Mouse (Mus musculus): ENCODE data around the gene Gm17660. TPM values are rescaled to one million over a fixed set of nuclear protein-coding genes. Genes with fewer than 3 reads are reported as not detected.

Gene Gm17660
- polyA plus RNA-seq, 1 experiment from 2014 or later = not detected

DNA sequence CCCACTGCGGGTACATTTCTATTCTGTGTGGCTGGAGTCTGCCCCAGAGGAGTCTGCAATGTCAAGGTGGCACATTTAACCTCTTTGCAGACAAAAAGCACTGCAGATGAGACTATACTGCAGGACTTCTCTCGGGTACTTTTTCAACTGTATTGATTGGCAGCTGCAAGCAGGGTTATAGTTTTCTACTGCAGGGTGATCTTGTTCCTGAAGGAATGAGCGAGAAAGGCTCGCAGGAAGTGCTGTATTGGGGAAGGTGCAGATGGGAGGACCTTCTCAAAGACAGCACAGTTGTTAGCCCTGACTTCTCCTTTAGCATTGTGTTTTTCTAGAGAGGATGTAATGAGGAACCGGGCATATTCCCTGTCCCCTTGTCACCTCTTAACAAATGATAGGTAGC lies 35.1 kb upstream of the Gm17660 start:
- Histone ChIP-seq H3K4me2 (peak overlapping the region; percentile 56), H3K27ac (ENCODE audit: low read depth) (peak overlapping the region; percentile 96), H3K9ac (peak overlapping the region; percentile 70), H3K27me3 (ENCODE audit: insufficient read depth, low read length) (no peaks in the 10 kb centered on the region), H3K4me1 (ENCODE audit: insufficient read depth) (peaks cover 52% of the 10 kb centered on the region), H3K36me3 (ENCODE audit: insufficient read depth) (no peaks in the 10 kb centered on the region), H3K9me3 (ENCODE audit: low read depth, low read length) (no peaks in the 10 kb centered on the region), H3K4me3 (ENCODE audit: low read depth, low read length) (peak overlapping the region; percentile 48)
- no peak for TF ChIP-seq CTCF (IDR thresholded peaks at IDR 0.05; ENCODE audit: low read depth)
- ATAC-seq (ENCODE audit: insufficient read depth) (no peak), DNase-seq (peak; percentile 62)
- 10% methylated on average over 5 of the region's 5 CpGs for WGBS

DNA sequence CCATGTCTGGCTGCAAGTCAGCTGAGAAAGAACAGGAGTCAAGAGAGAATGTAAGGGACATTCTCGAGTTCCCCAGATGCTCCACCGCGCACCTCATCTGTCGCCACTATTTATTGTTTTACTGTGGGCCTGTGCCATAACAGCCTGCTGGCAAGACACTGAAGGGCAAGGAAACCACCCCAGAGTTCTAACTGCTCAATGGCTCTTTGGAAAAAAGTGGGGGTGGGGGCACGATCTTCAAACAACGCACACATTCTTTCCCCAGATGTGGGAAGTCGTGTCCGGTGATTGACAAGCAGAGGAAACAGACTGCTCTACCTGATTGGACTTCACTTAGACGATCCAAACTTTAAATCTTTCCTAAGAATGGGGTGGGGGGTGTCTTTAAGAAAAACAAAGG lies 34.6 kb upstream of the Gm17660 start:
- peak overlapping the region; percentile 56 for H3K4me2 ChIP-seq
- 0 out of 2 replicates have a peak, but pooled peaks have one; percentile 26 for TF ChIP-seq CTCF (IDR thresholded peaks at IDR 0.05; ENCODE audit: low read depth)
- 3% methylated on average over 9 of the region's 9 CpGs for WGBS
- DNase-seq = peak; percentile 83
- H3K4me3 ChIP-seq (ENCODE audit: low read depth, low read length) = peak overlapping the region; percentile 48
- no peaks in the 10 kb centered on the region for H3K36me3 ChIP-seq (ENCODE audit: insufficient read depth)
- H3K4me1 ChIP-seq (ENCODE audit: insufficient read depth) = peaks cover 52% of the 10 kb centered on the region
- peak overlapping the region; percentile 70 for H3K9ac ChIP-seq
- no peaks in the 10 kb centered on the region for H3K9me3 ChIP-seq (ENCODE audit: low read depth, low read length)
- peak overlapping the region; percentile 96 for H3K27ac ChIP-seq (ENCODE audit: low read depth)
- ATAC-seq (ENCODE audit: insufficient read depth) = peak; percentile 60
- H3K27me3 ChIP-seq (ENCODE audit: insufficient read depth, low read length) = no peaks in the 10 kb centered on the region

DNA sequence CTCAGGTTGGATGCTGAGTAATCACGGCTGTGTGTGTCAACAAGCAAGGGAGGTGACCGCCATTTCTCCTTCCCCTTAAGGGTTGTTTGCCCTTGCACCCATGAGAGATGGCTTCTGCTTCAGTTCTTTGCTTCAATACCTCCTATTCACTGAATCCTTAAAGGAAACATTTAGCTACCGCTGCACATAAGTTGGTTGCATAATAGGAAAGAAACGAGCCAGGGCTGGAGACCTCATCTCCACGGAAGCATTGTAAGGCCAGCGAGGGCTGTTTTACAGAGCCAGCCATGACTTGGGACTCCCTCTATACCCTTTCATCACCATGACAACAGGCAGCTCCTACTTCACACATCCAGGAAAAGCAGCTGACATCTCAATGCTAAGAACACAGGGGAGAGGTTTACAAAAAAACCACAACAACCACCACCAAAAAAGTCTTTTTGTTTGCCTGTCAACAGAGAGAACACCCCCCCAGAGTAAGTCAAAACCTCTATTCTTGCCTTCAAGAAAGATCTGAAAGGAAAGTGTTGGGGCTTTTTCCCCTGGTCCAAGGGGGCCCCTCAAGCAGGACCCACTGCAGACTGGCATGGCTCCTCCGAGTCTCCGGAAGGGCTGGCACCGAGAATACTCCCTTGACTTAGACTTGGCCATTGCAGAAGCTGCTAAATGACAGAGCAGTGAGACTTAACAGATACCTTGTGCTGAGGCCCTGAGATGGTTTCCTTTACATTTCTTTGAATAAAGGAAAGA lies 32.9 kb upstream of the Gm17660 start:
- peaks cover 43% of the 10 kb centered on the region for H3K4me1 ChIP-seq (ENCODE audit: insufficient read depth)
- peak overlapping the region; percentile 56 for H3K4me2 ChIP-seq
- H3K4me3 ChIP-seq (ENCODE audit: low read depth, low read length) = peak overlapping the region; percentile 48
- no peaks in the 10 kb centered on the region for H3K36me3 ChIP-seq (ENCODE audit: insufficient read depth)
- 26% methylated on average over 9 of the region's 9 CpGs for WGBS
- TF ChIP-seq CTCF (IDR thresholded peaks at IDR 0.05; ENCODE audit: low read depth) = no peak
- DNase-seq = peak; percentile 69
- ATAC-seq (ENCODE audit: insufficient read depth) = no peak
- H3K27me3 ChIP-seq (ENCODE audit: insufficient read depth, low read length) = no peaks in the 10 kb centered on the region
- H3K27ac ChIP-seq (ENCODE audit: low read depth) = peak overlapping the region; percentile 96
- H3K9ac ChIP-seq = peak overlapping the region; percentile 36
- no peaks in the 10 kb centered on the region for H3K9me3 ChIP-seq (ENCODE audit: low read depth, low read length)

DNA sequence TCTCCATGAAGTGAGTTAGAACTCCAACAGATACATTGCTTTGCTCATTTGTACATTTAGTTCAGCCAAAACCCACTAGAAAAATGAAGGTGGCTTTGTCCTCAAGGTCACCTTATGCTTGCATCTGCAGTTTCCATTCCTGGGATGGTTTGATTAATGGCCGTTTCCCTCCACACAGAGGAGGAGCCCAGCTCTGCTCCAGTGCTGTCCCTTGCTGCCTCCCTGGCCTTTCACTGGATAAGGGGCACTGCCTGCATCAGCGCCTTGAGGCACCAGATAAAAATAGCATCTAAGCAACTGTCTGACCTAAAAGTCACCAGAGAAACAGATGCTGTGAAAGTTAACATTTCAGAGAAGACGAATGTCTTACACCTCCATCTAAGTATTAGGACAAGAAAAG lies 32.1 kb upstream of the Gm17660 start:
- DNase-seq (peak; percentile 67), ATAC-seq (ENCODE audit: insufficient read depth) (no peak)
- Histone ChIP-seq H3K9ac (peak overlapping the region; percentile 14; the same call in 1 of the 2 replicates), H3K9me3 (ENCODE audit: low read depth, low read length) (no peaks in the 10 kb centered on the region), H3K36me3 (ENCODE audit: insufficient read depth) (no peaks in the 10 kb centered on the region), H3K4me2 (peak overlapping the region; percentile 56), H3K27ac (ENCODE audit: low read depth) (peak overlapping the region; percentile 86), H3K4me1 (ENCODE audit: insufficient read depth) (peaks cover 35% of the 10 kb centered on the region), H3K27me3 (ENCODE audit: insufficient read depth, low read length) (no peaks in the 10 kb centered on the region), H3K4me3 (ENCODE audit: low read depth, low read length) (peak overlapping the region; percentile 18)
- no peak for TF ChIP-seq CTCF (IDR thresholded peaks at IDR 0.05; ENCODE audit: low read depth)
- 29% methylated on average over 3 of the region's 3 CpGs for WGBS

DNA sequence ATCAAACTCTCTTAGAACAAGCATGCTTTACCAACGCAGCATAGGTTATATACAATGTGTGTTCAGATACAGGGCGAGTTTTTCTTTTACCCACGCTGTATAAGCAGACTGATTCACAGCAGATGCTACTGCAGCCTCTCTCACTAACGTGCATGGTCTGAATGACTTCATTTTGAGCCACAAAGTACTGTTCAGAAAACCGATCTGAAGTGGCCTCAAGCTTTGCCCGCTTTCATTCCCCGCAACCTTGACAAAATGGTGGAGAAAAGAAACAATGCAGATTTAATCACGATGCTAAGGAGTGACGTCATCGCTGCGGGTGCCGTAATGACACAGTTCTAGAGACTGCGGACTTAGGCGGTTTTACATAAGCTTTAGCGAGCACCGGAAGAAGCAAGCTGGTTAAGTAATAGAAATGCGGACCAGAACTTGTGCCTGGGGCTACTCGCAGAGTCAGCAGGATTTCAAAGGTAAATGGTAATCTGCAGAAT lies 31.5 kb upstream of the Gm17660 start:
- Histone ChIP-seq H3K36me3 (ENCODE audit: insufficient read depth) (no peaks in the 10 kb centered on the region), H3K27me3 (ENCODE audit: insufficient read depth, low read length) (no peaks in the 10 kb centered on the region), H3K9me3 (ENCODE audit: low read depth, low read length) (no peaks in the 10 kb centered on the region), H3K9ac (peak overlapping the region; percentile 14; the same call in 1 of the 2 replicates), H3K4me1 (ENCODE audit: insufficient read depth) (peaks cover 32% of the 10 kb centered on the region), H3K4me2 (peak overlapping the region; percentile 56), H3K27ac (ENCODE audit: low read depth) (peak overlapping the region; percentile 86), H3K4me3 (ENCODE audit: low read depth, low read length) (peak overlapping the region; percentile 18)
- WGBS = 21% methylated on average over 18 of the region's 18 CpGs
- no peak for ATAC-seq (ENCODE audit: insufficient read depth)
- TF ChIP-seq CTCF (IDR thresholded peaks at IDR 0.05; ENCODE audit: low read depth) = no peak
- DNase-seq = peak; percentile 78

DNA sequence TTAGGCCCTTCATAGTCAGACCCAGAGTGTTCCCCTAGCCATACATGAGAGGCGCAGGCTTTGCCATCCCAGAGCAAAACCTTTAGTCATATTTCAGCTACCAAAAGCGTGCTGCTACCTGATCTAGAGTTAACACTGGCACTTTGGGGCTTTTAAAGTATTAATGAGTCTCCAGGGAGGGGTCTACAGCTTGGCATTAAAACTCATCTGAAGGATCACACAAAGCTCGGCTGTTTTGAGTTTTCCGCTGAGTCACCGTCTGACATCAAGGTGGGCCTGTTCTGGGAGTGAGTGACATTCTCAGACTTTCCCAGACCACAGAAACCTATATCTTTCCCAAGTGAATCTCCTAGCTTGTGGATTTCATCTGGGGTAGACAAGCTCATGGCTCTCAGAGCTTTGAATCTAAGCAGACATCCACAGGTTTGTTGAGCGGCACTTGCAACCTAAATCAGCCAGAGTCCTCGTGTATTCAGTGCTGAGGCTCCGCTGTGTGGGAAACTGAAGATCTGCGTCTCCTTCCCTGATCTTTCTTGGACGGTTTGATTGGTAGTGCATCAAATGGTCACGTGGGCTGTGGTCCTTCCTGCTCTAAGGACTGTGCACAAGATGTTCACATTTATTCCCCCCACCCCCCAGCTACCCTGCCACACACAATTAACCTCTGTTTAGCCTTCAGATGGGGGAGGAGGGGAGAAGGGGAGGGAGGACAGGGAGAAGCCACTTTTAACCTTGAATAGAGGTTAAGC lies 30.9 kb upstream of the Gm17660 start:
- 56% methylated on average over 11 of the region's 11 CpGs for WGBS
- Histone ChIP-seq H3K4me2 (peak overlapping the region; percentile 56), H3K27ac (ENCODE audit: low read depth) (peak overlapping the region; percentile 86), H3K4me1 (ENCODE audit: insufficient read depth) (peaks cover 35% of the 10 kb centered on the region), H3K9ac (peak overlapping the region; percentile 14; the same call in 1 of the 2 replicates), H3K9me3 (ENCODE audit: low read depth, low read length) (no peaks in the 10 kb centered on the region), H3K4me3 (ENCODE audit: low read depth, low read length) (peak overlapping the region; percentile 18; the same call in 1 of the 2 replicates), H3K36me3 (ENCODE audit: insufficient read depth) (no peaks in the 10 kb centered on the region), H3K27me3 (ENCODE audit: insufficient read depth, low read length) (no peaks in the 10 kb centered on the region)
- ATAC-seq (ENCODE audit: insufficient read depth) (no peak), DNase-seq (no peak)
- TF ChIP-seq CTCF (IDR thresholded peaks at IDR 0.05; ENCODE audit: low read depth) = no peak

DNA sequence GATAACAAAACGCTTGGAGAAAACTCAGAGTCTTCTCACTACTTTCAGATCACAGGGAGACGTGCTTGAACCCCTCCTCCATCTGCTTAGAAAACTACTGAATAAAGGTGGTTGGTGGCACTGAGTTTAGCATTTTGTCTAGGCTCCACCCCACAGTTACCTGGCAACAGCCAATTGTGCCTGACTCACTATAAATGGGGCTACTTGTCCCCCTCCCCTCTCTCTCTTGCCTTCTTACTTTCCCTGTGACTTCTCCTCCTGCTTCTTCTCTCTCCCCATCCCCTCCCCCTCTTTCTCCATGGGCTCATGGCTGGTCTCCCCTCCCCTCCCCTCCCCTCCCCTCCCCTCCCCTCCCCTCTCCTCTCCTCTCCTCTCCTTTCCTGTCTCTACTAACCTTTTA lies 26.7 kb upstream of the Gm17660 start:
- 62% methylated on average over 2 of the region's 2 CpGs for WGBS
- H3K36me3 ChIP-seq (ENCODE audit: insufficient read depth) = no peaks in the 10 kb centered on the region
- DNase-seq = no peak
- no peak overlapping the region for H3K4me2 ChIP-seq
- no peak for TF ChIP-seq CTCF (IDR thresholded peaks at IDR 0.05; ENCODE audit: low read depth)
- ATAC-seq (ENCODE audit: insufficient read depth) = no peak
- H3K27ac ChIP-seq (ENCODE audit: low read depth) = no peak overlapping the region
- H3K9me3 ChIP-seq (ENCODE audit: low read depth, low read length) = no peaks in the 10 kb centered on the region
- H3K4me3 ChIP-seq (ENCODE audit: low read depth, low read length) = no peak overlapping the region
- no peak overlapping the region for H3K9ac ChIP-seq
- peaks cover 18% of the 10 kb centered on the region for H3K4me1 ChIP-seq (ENCODE audit: insufficient read depth)
- H3K27me3 ChIP-seq (ENCODE audit: insufficient read depth, low read length) = no peaks in the 10 kb centered on the region
